Comparison of ENCODE assay signal across 12 mouse cellular contexts in genomic region chr13:108060936-108061578, GRCm38 (mm10). TPM values are rescaled to one million over a fixed set of nuclear protein-coding genes. Genes with fewer than 3 reads are reported as not detected.
A peak's percentile ranks its signal among the peaks of the same experiment; 100 is the strongest.
DNase-seq lines count a peak whose midpoint lies in the region; ATAC-seq lines count a peak whose summit lies in the region.
"Had no signal": no experiment of that assay in that cellular context is flagged by ENCODE, and none has a peak within 500 bp of the region (broad histone marks: within the 10 kb centered on the region; RNA-seq: fewer than 3 reads in every experiment).

No protein-coding gene starts in this region.

- H3K9me3 ChIP-seq in forebrain, embryonic 11.5 days (ENCODE audit: control insufficient read depth, low read length): no peaks in the 10 kb centered on the region
- H3K9me3 ChIP-seq in forebrain, embryonic 13.5 days (replicated peaks): no peaks in the 10 kb centered on the region
- H3K9me3 ChIP-seq in kidney, embryonic 15.5 days (replicated peaks): no peaks in the 10 kb centered on the region
- H3K9me3 ChIP-seq in midbrain, embryonic 11.5 days (ENCODE audit: control insufficient read depth, low read length): no peaks in the 10 kb centered on the region
- no peaks in the 10 kb centered on the region for H3K9me3 ChIP-seq in midbrain, embryonic 15.5 days
- H3K9me3 ChIP-seq: limb, embryonic 15.5 days had no signal

- peaks cover 16% of the 10 kb centered on the region; the same call in 1 of the 2 replicates for H3K4me1 ChIP-seq in forebrain, embryonic 11.5 days (replicated peaks; ENCODE audit: control insufficient read depth, insufficient read depth, low read length)
- H3K4me1 ChIP-seq in forebrain, embryonic 13.5 days: peaks cover 24% of the 10 kb centered on the region
- H3K4me1 ChIP-seq in kidney, embryonic 15.5 days: peaks cover 24% of the 10 kb centered on the region
- peaks cover 40% of the 10 kb centered on the region for H3K4me1 ChIP-seq in midbrain, embryonic 11.5 days (ENCODE audit: control insufficient read depth, insufficient read depth, low read length)
- H3K4me1 ChIP-seq in midbrain, embryonic 15.5 days: peaks cover 16% of the 10 kb centered on the region
- H3K4me1 ChIP-seq: limb, embryonic 15.5 days had no signal

- H3K27me3 ChIP-seq in forebrain, embryonic 11.5 days (ENCODE audit: control insufficient read depth, insufficient read depth, low read length): peaks cover 2% of the 10 kb centered on the region; the same call in 1 of the 2 replicates
- peaks cover 19% of the 10 kb centered on the region for H3K27me3 ChIP-seq in forebrain, embryonic 13.5 days
- H3K27me3 ChIP-seq in kidney, embryonic 15.5 days: no peaks in the 10 kb centered on the region
- H3K27me3 ChIP-seq in midbrain, embryonic 11.5 days (ENCODE audit: control insufficient read depth, insufficient read depth, low read length): no peaks in the 10 kb centered on the region
- no peaks in the 10 kb centered on the region for H3K27me3 ChIP-seq in midbrain, embryonic 15.5 days (replicated peaks)
- H3K27me3 ChIP-seq: limb, embryonic 15.5 days had no signal

- no peak for DNase-seq in forebrain, embryonic 11.5 days (ENCODE audit: low spot score)
- no peak for DNase-seq in kidney, adult 18-20 months
- DNase-seq in midbrain, embryonic 11.5 days (ENCODE audit: low spot score, missing footprints): peak; percentile 91
- DNase-seq in retina, embryonic 14.5 days (ENCODE audit: low spot score): peak; percentile 19
- DNase-seq: heart, postnatal 36 days had no signal

- WGBS in forebrain, embryonic 11.5 days: 27% methylated on average over 8 of the region's 8 CpGs
- WGBS in forebrain, embryonic 13.5 days: 15% methylated on average over 8 of the region's 8 CpGs
- 55% methylated on average over 8 of the region's 8 CpGs for WGBS in kidney, embryonic 15.5 days
- WGBS in midbrain, embryonic 11.5 days: 20% methylated on average over 8 of the region's 8 CpGs
- 16% methylated on average over 8 of the region's 8 CpGs for WGBS in midbrain, embryonic 15.5 days

- ATAC-seq in forebrain, embryonic 11.5 days (replicated peaks; ENCODE audit: low FRiP score): 0 out of 2 replicates have a peak, but pooled peaks have one; percentile 25
- no peak for ATAC-seq in forebrain, embryonic 13.5 days
- ATAC-seq in kidney, embryonic 15.5 days (replicated peaks; ENCODE audit: low FRiP score): no peak
- peak; percentile 19; the same call in 1 of the 2 replicates for ATAC-seq in midbrain, embryonic 11.5 days (ENCODE audit: low FRiP score)
- ATAC-seq in midbrain, embryonic 15.5 days (replicated peaks): no peak
- no peak for ATAC-seq in megakaryocyte progenitor cell, adult 5-6 weeks (replicated peaks; ENCODE audit: poor library complexity)
- ATAC-seq: intestine, postnatal 0 days had no signal

- H3K4me2 ChIP-seq in forebrain, embryonic 11.5 days (ENCODE audit: low read depth, low read length, severe bottlenecking): no peak overlapping the region
- no peak overlapping the region for H3K4me2 ChIP-seq in forebrain, embryonic 13.5 days
- H3K4me2 ChIP-seq in kidney, embryonic 15.5 days: no peak overlapping the region
- no peak overlapping the region for H3K4me2 ChIP-seq in midbrain, embryonic 11.5 days
- H3K4me2 ChIP-seq in midbrain, embryonic 15.5 days: no peak overlapping the region
- H3K4me2 ChIP-seq: limb, embryonic 15.5 days had no signal

- H3K9ac ChIP-seq in forebrain, embryonic 11.5 days (ENCODE audit: low read length): no peak overlapping the region
- H3K9ac ChIP-seq in forebrain, embryonic 13.5 days: no peak overlapping the region
- H3K9ac ChIP-seq in kidney, embryonic 15.5 days: no peak overlapping the region
- H3K9ac ChIP-seq in midbrain, embryonic 11.5 days (ENCODE audit: low read length): peak overlapping the region; percentile 31; the same call in 1 of the 2 replicates
- H3K9ac ChIP-seq in midbrain, embryonic 15.5 days: no peak overlapping the region
- H3K9ac ChIP-seq: limb, embryonic 15.5 days had no signal

- H3K27ac ChIP-seq in forebrain, embryonic 11.5 days (ENCODE audit: low read depth, low read length): no peak overlapping the region
- no peak overlapping the region for H3K27ac ChIP-seq in forebrain, embryonic 13.5 days
- peak overlapping the region; percentile 39; the same call in 1 of the 2 replicates for H3K27ac ChIP-seq in kidney, embryonic 15.5 days
- no peak overlapping the region for H3K27ac ChIP-seq in midbrain, embryonic 11.5 days (ENCODE audit: low read depth, low read length)
- no peak overlapping the region for H3K27ac ChIP-seq in midbrain, embryonic 15.5 days
- H3K27ac ChIP-seq: limb, embryonic 15.5 days had no signal

- no peaks in the 10 kb centered on the region for H3K36me3 ChIP-seq in forebrain, embryonic 11.5 days (ENCODE audit: control insufficient read depth, insufficient read depth, low read length)
- no peaks in the 10 kb centered on the region for H3K36me3 ChIP-seq in forebrain, embryonic 13.5 days (ENCODE audit: poor library complexity, severe bottlenecking)
- H3K36me3 ChIP-seq in kidney, embryonic 15.5 days: no peaks in the 10 kb centered on the region
- H3K36me3 ChIP-seq in midbrain, embryonic 11.5 days (ENCODE audit: control insufficient read depth, insufficient read depth, low read length): no peaks in the 10 kb centered on the region
- H3K36me3 ChIP-seq in midbrain, embryonic 15.5 days (replicated peaks): no peaks in the 10 kb centered on the region
- H3K36me3 ChIP-seq: limb, embryonic 15.5 days had no signal

- H3K4me3 ChIP-seq in forebrain, embryonic 11.5 days (ENCODE audit: low read depth, low read length): no peak overlapping the region
- H3K4me3 ChIP-seq in forebrain, embryonic 13.5 days: no peak overlapping the region
- no peak overlapping the region for H3K4me3 ChIP-seq in kidney, embryonic 15.5 days (replicated peaks)
- H3K4me3 ChIP-seq in midbrain, embryonic 11.5 days (ENCODE audit: low read depth, low read length): no peak overlapping the region
- no peak overlapping the region for H3K4me3 ChIP-seq in midbrain, embryonic 15.5 days
- H3K4me3 ChIP-seq: erythroblast, embryonic 14.5 days; limb, embryonic 15.5 days had no signal

RNA-seq across cellular contexts. Expression of gene Smim15, which starts 16.8 kb away (rescaled TPM):
- polyA plus RNA-seq in forebrain, embryonic 11.5 days (2014; fragmentation: Nextera tagmentation; extraction: Ambion mirVana): 59.0 and 63.0 TPM in 2 replicates
- polyA plus RNA-seq in forebrain, embryonic 13.5 days (2015; fragmentation: Nextera tagmentation; extraction: Ambion mirVana): 49.1 and 52.6 TPM in 2 replicates
- 76.2 and 79.8 TPM in 2 replicates for polyA plus RNA-seq in kidney, embryonic 15.5 days (2015; fragmentation: Nextera tagmentation; extraction: Ambion mirVana)
- 72.9 and 76.9 TPM in 2 replicates for polyA plus RNA-seq in midbrain, embryonic 11.5 days (2014; fragmentation: Nextera tagmentation; extraction: Ambion mirVana)
- polyA plus RNA-seq in midbrain, embryonic 15.5 days (2015; fragmentation: Nextera tagmentation; extraction: Ambion mirVana): 32.3 and 33.1 TPM in 2 replicates
- total RNA-seq in megakaryocyte progenitor cell, adult 5-6 weeks (2015): 47.2 and 51.9 TPM in 2 replicates
- 104 and 129 TPM in 2 replicates for total RNA-seq in megakaryocyte progenitor cell, adult 5-6 weeks (2017)

Comparison
In these comparisons a context has a peak if more than half of its experiments do, and no peak if none do; other contexts are left out.
1. ATAC-seq: peak in forebrain, embryonic 11.5 days (single experiment) and midbrain, embryonic 11.5 days (single experiment); none in forebrain, embryonic 13.5 days (single experiment), kidney, embryonic 15.5 days (single experiment), midbrain, embryonic 15.5 days (single experiment) and megakaryocyte progenitor cell, adult 5-6 weeks (single experiment).
2. DNase-seq: peak in midbrain, embryonic 11.5 days (single experiment) and retina, embryonic 14.5 days (single experiment); none in forebrain, embryonic 11.5 days (single experiment) and kidney, adult 18-20 months (single experiment).